Mouse (Mus musculus) CH12.LX (cell line): ENCODE data around the gene Tcf7l1. TPM values are rescaled to one million over a fixed set of nuclear protein-coding genes. Genes with fewer than 3 reads are reported as not detected.

ENCODE experiments used
- DNase-seq: peaks from one replicate; pipeline ENCODE4 v3.0.0-alpha.2; 2013; ENCODE audit errors: extremely low read depth
- H3K27ac ChIP-seq: 2 replicates; pipeline ENCODE4 v1.5.1; 2012; ENCODE audit warnings: low read depth, mild to moderate bottlenecking, control low read depth, moderate library complexity; ENCODE audit not compliant: insufficient read depth
- H3K27me3 ChIP-seq: replicated peaks from 2 replicates; pipeline ENCODE3; 2012; ENCODE audit warnings: inconsistent platforms
- H3K36me3 ChIP-seq, 2 experiments: replicated peaks in 1 of 2; 2 replicates each; pipeline versions ENCODE3 to v1.6.1; 2012; ENCODE audit warnings: inconsistent platforms in 1 of 2, low read length in 1 of 2, mild to moderate bottlenecking in 1 of 2, mixed read lengths in 1 of 2, moderate library complexity in 1 of 2; ENCODE audit not compliant: control insufficient read depth in 1 of 2, insufficient read depth in 1 of 2
- H3K4me1 ChIP-seq, 2 experiments: 2 replicates each; pipeline ENCODE4 v1.6.1; 2012; ENCODE audit warnings: inconsistent platforms in 1 of 2, moderate library complexity in 1 of 2; ENCODE audit not compliant: insufficient read depth in 2 of 2, control insufficient read depth in 1 of 2
- H3K4me2 ChIP-seq: 2 replicates; pipeline ENCODE4 v1.6.1; 2012; ENCODE audit warnings: low read depth, mild to moderate bottlenecking, control low read depth; ENCODE audit not compliant: poor library complexity, insufficient read depth, severe bottlenecking
- H3K4me3 ChIP-seq, 3 experiments: fragments of 150-350 bp in 1 of 3; sonication (generic) in 1 of 3; replicated peaks in 1 of 3; 2 replicates each; pipeline versions ENCODE3 to v1.5.1; 2011 to 2012; ENCODE audit warnings: low read depth in 2 of 3, low read length in 2 of 3, mild to moderate bottlenecking in 2 of 3, moderate library complexity in 2 of 3, control low read depth in 1 of 3, improper control_type of control experiment in 1 of 3, inconsistent platforms in 1 of 3, mixed read lengths in 1 of 3; ENCODE audit not compliant: poor library complexity in 1 of 3
- H3K79me2 ChIP-seq: replicated peaks from 2 replicates; pipeline ENCODE4 v1.6.1; 2012; ENCODE audit warnings: mild to moderate bottlenecking, moderate library complexity; ENCODE audit not compliant: control insufficient read depth, poor library complexity, insufficient read depth, severe bottlenecking; ENCODE audit errors: extremely low read depth
- H3K9ac ChIP-seq: 2 replicates; pipeline ENCODE4 v1.6.1; 2012; ENCODE audit warnings: low read depth, mild to moderate bottlenecking, control low read depth, moderate library complexity; ENCODE audit not compliant: insufficient read depth
- H3K9me3 ChIP-seq: replicated peaks from 2 replicates; pipeline ENCODE3; 2012; ENCODE audit warnings: low read length, inconsistent platforms, mixed read lengths
- BHLHE40 ChIP-seq: IDR thresholded peaks from 2 replicates; pipeline ENCODE4 v1.6.1; 2011; ENCODE audit warnings: mild to moderate bottlenecking, low read depth, low read length, improper control_type of control experiment
- CHD1 ChIP-seq: IDR thresholded peaks from 2 replicates; pipeline ENCODE4 v1.6.1; 2012; ENCODE audit warnings: low read depth, low read length, improper control_type of control experiment, inconsistent platforms
- CHD2 ChIP-seq: IDR thresholded peaks from 2 replicates; pipeline ENCODE4 v1.6.1; 2011; ENCODE audit warnings: low read length, improper control_type of control experiment
- CTCF ChIP-seq, 2 experiments: IDR thresholded peaks in 1 of 2; conservative IDR thresholded peaks in 1 of 2; 2 replicates each; pipeline ENCODE4 v1.5.1; 2011 to 2012; ENCODE audit warnings: low read depth in 2 of 2, low read length in 2 of 2, improper control_type of control experiment in 1 of 2, inconsistent platforms in 1 of 2, mild to moderate bottlenecking in 1 of 2, moderate library complexity in 1 of 2
- E2F4 ChIP-seq: IDR thresholded peaks from 2 replicates; pipeline ENCODE4 v1.6.1; 2011; ENCODE audit warnings: low read depth, low read length, improper control_type of control experiment; ENCODE audit not compliant: insufficient replicate concordance
- EP300 ChIP-seq: IDR thresholded peaks from 2 replicates; pipeline ENCODE4 v1.6.1; 2011; ENCODE audit warnings: low read length, improper control_type of control experiment
- ETS1 ChIP-seq: conservative IDR thresholded peaks from 2 replicates; pipeline ENCODE4 v1.6.1; 2012; ENCODE audit warnings: low read depth, mild to moderate bottlenecking, inconsistent platforms, low read length, improper control_type of control experiment, moderate library complexity
- GABPA ChIP-seq: IDR thresholded peaks from 2 replicates; pipeline ENCODE4 v1.6.1; 2012; ENCODE audit warnings: low read depth, low read length, improper control_type of control experiment, inconsistent platforms; ENCODE audit not compliant: insufficient replicate concordance
- HCFC1 ChIP-seq: IDR thresholded peaks from 2 replicates; pipeline ENCODE4 v1.6.1; 2012; ENCODE audit warnings: low read depth, mild to moderate bottlenecking, inconsistent platforms, low read length, improper control_type of control experiment
- IRF4 ChIP-seq: IDR thresholded peaks from 2 replicates; pipeline ENCODE4 v1.6.1; 2014; ENCODE audit warnings: low read depth, mild to moderate bottlenecking, inconsistent platforms, low read length, improper control_type of control experiment
- JUN ChIP-seq: IDR thresholded peaks from 2 replicates; pipeline ENCODE4 v1.6.1; 2011; ENCODE audit warnings: low read depth, mild to moderate bottlenecking, low read length, improper control_type of control experiment, moderate library complexity; ENCODE audit not compliant: insufficient read depth
- JUND ChIP-seq: conservative IDR thresholded peaks from 2 replicates; pipeline ENCODE4 v1.6.1; 2011; ENCODE audit warnings: low read depth, low read length, improper control_type of control experiment
- KAT2A ChIP-seq: IDR thresholded peaks from 2 replicates; pipeline ENCODE4 v1.6.1; 2012; ENCODE audit warnings: low read length, improper control_type of control experiment, inconsistent platforms; ENCODE audit not compliant: insufficient replicate concordance
- MAFK ChIP-seq: IDR thresholded peaks from 2 replicates; pipeline ENCODE4 v1.6.1; 2011; ENCODE audit warnings: low read length, improper control_type of control experiment; ENCODE audit not compliant: insufficient replicate concordance
- MAZ ChIP-seq: IDR thresholded peaks from 2 replicates; pipeline ENCODE4 v1.6.1; 2012; ENCODE audit warnings: low read depth, mild to moderate bottlenecking, inconsistent platforms, low read length, improper control_type of control experiment, moderate library complexity
- MYC ChIP-seq: IDR thresholded peaks from 2 replicates; pipeline ENCODE4 v1.6.1; 2011; ENCODE audit warnings: low read depth, mild to moderate bottlenecking, improper control_type of control experiment, low read length
- PAX5 ChIP-seq: IDR thresholded peaks from 2 replicates; pipeline ENCODE4 v1.6.1; 2012; ENCODE audit warnings: low read length, inconsistent platforms, mixed read lengths
- POLR2A ChIP-seq: IDR thresholded peaks from 2 replicates; pipeline ENCODE4 v1.6.1; 2011; ENCODE audit warnings: low read depth, mild to moderate bottlenecking, improper control_type of control experiment, low read length
- POLR2AphosphoS2 ChIP-seq: IDR thresholded peaks from 2 replicates; pipeline ENCODE4 v1.6.1; 2011; ENCODE audit warnings: low read depth, low read length, improper control_type of control experiment
- RAD21 ChIP-seq: IDR thresholded peaks from 2 replicates; pipeline ENCODE4 v1.6.1; 2011; ENCODE audit warnings: low read depth, mild to moderate bottlenecking, low read length, improper control_type of control experiment, moderate library complexity
- RCOR1 ChIP-seq: conservative IDR thresholded peaks from 2 replicates; pipeline ENCODE4 v1.6.1; 2012; ENCODE audit warnings: low read depth, mild to moderate bottlenecking, inconsistent platforms, low read length, improper control_type of control experiment
- SMC3 ChIP-seq: IDR thresholded peaks from 2 replicates; pipeline ENCODE4 v1.6.1; 2011; ENCODE audit warnings: low read depth, low read length, improper control_type of control experiment
- TCF12 ChIP-seq: IDR thresholded peaks from 2 replicates; pipeline ENCODE4 v1.6.1; 2014; ENCODE audit warnings: low read depth, mild to moderate bottlenecking, inconsistent platforms, low read length, improper control_type of control experiment
- UBTF ChIP-seq: IDR thresholded peaks from 2 replicates; pipeline ENCODE4 v1.6.1; 2012; ENCODE audit warnings: low read depth, mild to moderate bottlenecking, inconsistent platforms, low read length, improper control_type of control experiment, moderate library complexity
- USF2 ChIP-seq: conservative IDR thresholded peaks from 2 replicates; pipeline ENCODE4 v1.6.1; 2011; ENCODE audit warnings: low read depth, low read length, improper control_type of control experiment
- ZNF384 ChIP-seq: IDR thresholded peaks from 2 replicates; pipeline ENCODE4 v1.6.1; 2012; ENCODE audit warnings: low read depth, low read length, improper control_type of control experiment, inconsistent platforms
- dilution Hi-C: fragments of 300-500 bp; cut with MboI; formaldehyde crosslinking; loops from 2 replicates; pipeline ENCODE4 v1.14.3; 2020; ENCODE audit warnings: low sequenced_read_pairs; ENCODE audit not compliant: extremely low pct_unique_long_range_greater_than_20kb, extremely low pct_ligation_motif_present
- in situ Hi-C: fragments of 300-500 bp; cut with MboI; formaldehyde crosslinking; loops from 3 replicates; pipeline ENCODE4 v1.14.3; 2019; ENCODE audit warnings: low sequenced_read_pairs, low pct_ligation_motif_present, low pct_unique_long_range_greater_than_20kb, mixed read lengths
- polyA plus RNA-seq: library from polyadenylated mRNA; unstranded; fragments of >175 nt; gene quantifications from 2 replicates; pipeline ENCODE4 v1.2.1, GENCODE M21; 2012; ENCODE audit warnings: low read depth; ENCODE audit not compliant: insufficient read length
- total RNA-seq, 2 experiments: library from RNA; depleted of rRNA; stranded (reverse); fragments of 300-350 nt in 1 of 2; fragments of >200 nt in 1 of 2; gene quantifications; 2 replicates each; pipeline ENCODE4 v1.2.3; 2012 to 2014

Tcf7l1 gene
- total and polyA plus RNA-seq, 3 experiments, result 0.13 to 9.9 (median 0.47) TPM

DNA sequence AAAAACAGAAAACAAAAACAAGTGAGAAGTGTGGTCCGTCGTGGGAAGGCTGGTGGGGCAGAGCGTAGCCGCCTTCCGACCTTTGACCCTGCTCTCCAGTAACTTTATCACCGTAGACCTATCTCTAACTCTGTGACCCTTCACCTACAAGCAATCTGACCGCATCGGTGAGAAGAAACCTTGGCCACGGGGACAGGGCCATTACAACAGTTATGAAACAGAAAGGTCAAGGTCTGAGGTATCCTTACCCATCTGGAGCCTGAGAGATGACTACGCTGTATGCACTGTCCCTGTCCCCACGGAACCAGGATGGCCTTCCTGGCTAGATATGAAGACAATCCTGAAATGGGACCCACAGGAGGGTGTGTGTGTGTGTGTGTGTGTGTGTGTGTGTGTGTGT is 204.9 kb downstream of the Tcf7l1 start:
- Histone ChIP-seq H3K9ac (no peak overlapping the region), H3K79me2 (no peaks in the 10 kb centered on the region), H3K27ac (no peak overlapping the region), H3K4me3 (no peak overlapping the region), H3K9me3 (no peaks in the 10 kb centered on the region), H3K4me1 (peaks cover 0 to 22% of the 10 kb centered on the region in 2 experiments; a peak in 2 of 4 replicates), H3K36me3 (peaks cover 14 to 53% of the 10 kb centered on the region in 2 experiments), H3K27me3 (no peaks in the 10 kb centered on the region), H3K4me2 (no peak overlapping the region)
- no peak for DNase-seq
- TF ChIP-seq RCOR1 (no peak), USF2 (no peak), UBTF (no peak), MAFK (no peak), IRF4 (no peak), MAZ (no peak), BHLHE40 (no peak), CHD1 (no peak), ETS1 (no peak), ZNF384 (no peak), CHD2 (no peak), CTCF (conservative IDR thresholded peaks at IDR 0.05 in 1 of 2, IDR thresholded peaks at IDR 0.05 in 1 of 2; ENCODE audit: low read depth in 2 of 2, low read length in 2 of 2) (no peak), HCFC1 (no peak)
- in situ Hi-C loops (no loop called here), dilution Hi-C loops (no loop called here)

DNA sequence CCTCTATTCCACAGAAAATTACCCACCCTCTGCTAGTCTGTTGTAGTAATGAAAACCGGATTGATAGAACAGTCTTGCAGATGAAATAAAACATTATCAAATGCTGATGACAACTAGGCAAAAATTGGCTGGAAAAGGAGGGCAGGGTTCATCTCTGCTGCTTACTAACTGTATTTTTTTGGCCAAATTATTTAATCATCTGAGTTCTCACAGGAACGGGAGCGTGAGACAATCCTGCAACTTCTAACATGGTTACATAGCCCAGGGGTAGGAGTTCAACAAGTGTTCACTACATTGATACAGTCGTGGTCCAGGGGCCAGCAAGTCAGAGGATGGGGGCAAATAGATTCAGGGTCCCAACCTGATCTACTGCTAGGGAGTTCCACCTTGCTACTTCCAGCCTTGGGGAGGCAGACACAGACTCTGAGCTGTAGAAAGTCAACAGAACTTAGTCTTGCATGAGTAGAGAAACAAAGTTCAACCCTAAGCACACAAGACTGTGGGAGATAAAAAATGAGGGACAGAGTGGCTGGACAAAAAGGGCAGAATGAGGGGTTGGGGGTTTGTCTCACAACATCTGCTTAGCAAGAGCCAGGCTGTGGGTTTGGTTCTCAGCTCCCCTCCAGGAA is 205.7 kb downstream of the Tcf7l1 start:
- no peak for TF ChIP-seq HCFC1
- no peak for TF ChIP-seq ETS1
- TF ChIP-seq RAD21, result no peak
- no peak for TF ChIP-seq CHD2
- no peak for TF ChIP-seq EP300
- no peak for TF ChIP-seq IRF4
- TF ChIP-seq KAT2A, result no peak
- TF ChIP-seq GABPA, result no peak
- TF ChIP-seq JUN, result no peak
- no peak for TF ChIP-seq JUND
- TF ChIP-seq MYC, result no peak
- TF ChIP-seq POLR2AphosphoS2, result no peak
- TF ChIP-seq TCF12, result no peak
- TF ChIP-seq PAX5, result no peak
- TF ChIP-seq USF2, result no peak
- no peak for TF ChIP-seq SMC3
- no peak for TF ChIP-seq POLR2A
- no peak for TF ChIP-seq BHLHE40
- TF ChIP-seq E2F4, result no peak
- no peak for TF ChIP-seq ZNF384

More for the DNA sequence above, 205.7 kb downstream of the Tcf7l1 start:
- no peak overlapping the region for H3K4me2 ChIP-seq
- no peak for DNase-seq
- no peaks in the 10 kb centered on the region for H3K9me3 ChIP-seq
- H3K27ac ChIP-seq, result no peak overlapping the region
- H3K79me2 ChIP-seq, result no peaks in the 10 kb centered on the region
- no peak overlapping the region for H3K9ac ChIP-seq
- H3K36me3 ChIP-seq, result peaks cover 14 to 60% of the 10 kb centered on the region in 2 experiments
- in situ Hi-C loops (no loop called here), dilution Hi-C loops (no loop called here)
- no peak overlapping the region for H3K4me3 ChIP-seq
- peaks cover 0 to 20% of the 10 kb centered on the region in 2 experiments; a peak in 2 of 4 replicates for H3K4me1 ChIP-seq
- H3K27me3 ChIP-seq, result no peaks in the 10 kb centered on the region
